Mouse (Mus musculus) olfactory bulb, adult 2 months (tissue): ENCODE measurements at regions not wholly inside any gene's neighbourhood (a gene's known extent, or its start where the extent isn't known, plus 50 kb on each side); places are given as distances from the start of the nearest gene placed in this dataset.

Experiments used
- CTCF ChIP-seq: fragments of 200-500 bp; IDR thresholded peaks from 2 replicates; pipeline ENCODE4 v1.5.1; 2012; ENCODE audit warnings: low read depth, mild to moderate bottlenecking, low read length, moderate library complexity; ENCODE audit not compliant: insufficient read depth
- POLR2A ChIP-seq: fragments of 200-500 bp; IDR thresholded peaks from 2 replicates; pipeline ENCODE4 v1.6.1; 2012; ENCODE audit warnings: mild to moderate bottlenecking, low read depth, low read length, moderate library complexity; ENCODE audit not compliant: insufficient read depth

- TF ChIP-seq CTCF = no peak
- no peak for TF ChIP-seq POLR2A
Observed at GRCm38 (mm10) chr10:17613281-17613680, 109.7 kb upstream of the Cited2 start.
